Mouse (Mus musculus) large intestine, adult 2 months (tissue): Measurements from ENCODE around the gene Wnt16. TPM values are rescaled to one million over a fixed set of nuclear protein-coding genes. Genes with fewer than 3 reads are reported as not detected.

Source experiments
- DNase-seq: peaks from one replicate; pipeline ENCODE4 v3.0.0-alpha.2; 2012; ENCODE audit warnings: low read depth, low spot score
- WGBS: fragments of 180-500 bp; shearing (Covaris S2); methylation state at CpG from one replicate; pipeline ENCODE4 v1.1.7; 2018; 5-methylcytosine and 5-hydroxymethylcytosine counted together
- polyA plus RNA-seq: library from polyadenylated mRNA; depleted of rRNA; stranded (reverse); fragments of >200 nt; gene quantifications from 2 replicates; pipeline ENCODE4 v1.2.3, GENCODE M21; 2012; rRNA removed

Gene Wnt16
- polyA plus RNA-seq, 1 experiment, result not detected

GRCm38 (mm10) chr6:22298059-22298458, 10.0 kb downstream of the Wnt16 start:
- WGBS, result 66% methylated on average over 14 of the region's 14 CpGs

GRCm38 (mm10) chr6:22325364-22326072, 37.5 kb downstream of the Wnt16 start:
- no peak for DNase-seq
- 51% methylated on average over 13 of the region's 13 CpGs for WGBS

More at GRCm38 (mm10) chr6:22298059-22298458, 10.0 kb downstream of the Wnt16 start:
- DNase-seq, result no peak

- 53% methylated on average over 4 of the region's 4 CpGs for WGBS
- DNase-seq, result no peak
Measured at GRCm38 (mm10) chr6:22326289-22326688, 38.3 kb downstream of the Wnt16 start.

GRCm38 (mm10) chr6:22327091-22327490, 39.1 kb downstream of the Wnt16 start:
- no peak for DNase-seq
- whole genome bisulfite sequencing, result 28% methylated on average over 4 of the region's 4 CpGs

GRCm38 (mm10) chr6:22327931-22328330, 39.9 kb downstream of the Wnt16 start:
- no peak for DNase-seq
- WGBS, result 83% methylated on average over 8 of the region's 8 CpGs

GRCm38 (mm10) chr6:22330169-22330960, 42.3 kb downstream of the Wnt16 start:
- WGBS, result 53% methylated on average over 13 of the region's 13 CpGs
- DNase-seq, result no peak

- no peak for DNase-seq
- WGBS, result 66% methylated on average over 2 of the region's 2 CpGs
Measured at GRCm38 (mm10) chr6:22332548-22332947, 44.5 kb downstream of the Wnt16 start.

- DNase-seq, result no peak
- WGBS, result 47% methylated on average over 15 of the region's 15 CpGs
Measured at GRCm38 (mm10) chr6:22339763-22340542, 51.9 kb downstream of the Wnt16 start.

- 94% methylated on average over 14 of the region's 14 CpGs for WGBS
- DNase-seq, result no peak
Measured at GRCm38 (mm10) chr6:22340779-22341178, 52.8 kb downstream of the Wnt16 start.

GRCm38 (mm10) chr6:22343292-22343691, 55.3 kb downstream of the Wnt16 start:
- 41% methylated on average over 3 of the region's 3 CpGs for WGBS
- DNase-seq, result no peak

GRCm38 (mm10) chr6:22343706-22344105, 55.7 kb downstream of the Wnt16 start:
- no peak for DNase-seq
- 78% methylated on average over 6 of the region's 6 CpGs for WGBS

GRCm38 (mm10) chr6:22344443-22344842, 56.4 kb downstream of the Wnt16 start:
- 33% methylated on average over 6 of the region's 6 CpGs for WGBS
- DNase-seq, result no peak

- WGBS, result 77% methylated on average over 8 of the region's 8 CpGs
- DNase-seq, result no peak
Measured at GRCm38 (mm10) chr6:22347132-22347902, 59.3 kb downstream of the Wnt16 start.

Other genes with a start within 250 kb of the Wnt16 start
- gene Fam3c, start 68.0 kb downstream of the Wnt16 start, polyA plus RNA-seq, result 7.2 and 8.4 TPM in 2 replicates